Mouse (Mus musculus): ENCODE data around the gene Vps45.
A peak's percentile ranks its signal among the peaks of the same experiment; 100 is the strongest.
"Not testable (repeated sequence)": the region's sequence is repeated elsewhere in the genome, so short reads cannot be mapped to it uniquely, and the experiment has no call there.

Vps45 gene

GRCm38 (mm10) chr3:95996451-95997073 lies 61.7 kb downstream of the Vps45 start:
- no peak for DNase-seq (ENCODE audit: low spot score in 2 of 2)

DNA sequence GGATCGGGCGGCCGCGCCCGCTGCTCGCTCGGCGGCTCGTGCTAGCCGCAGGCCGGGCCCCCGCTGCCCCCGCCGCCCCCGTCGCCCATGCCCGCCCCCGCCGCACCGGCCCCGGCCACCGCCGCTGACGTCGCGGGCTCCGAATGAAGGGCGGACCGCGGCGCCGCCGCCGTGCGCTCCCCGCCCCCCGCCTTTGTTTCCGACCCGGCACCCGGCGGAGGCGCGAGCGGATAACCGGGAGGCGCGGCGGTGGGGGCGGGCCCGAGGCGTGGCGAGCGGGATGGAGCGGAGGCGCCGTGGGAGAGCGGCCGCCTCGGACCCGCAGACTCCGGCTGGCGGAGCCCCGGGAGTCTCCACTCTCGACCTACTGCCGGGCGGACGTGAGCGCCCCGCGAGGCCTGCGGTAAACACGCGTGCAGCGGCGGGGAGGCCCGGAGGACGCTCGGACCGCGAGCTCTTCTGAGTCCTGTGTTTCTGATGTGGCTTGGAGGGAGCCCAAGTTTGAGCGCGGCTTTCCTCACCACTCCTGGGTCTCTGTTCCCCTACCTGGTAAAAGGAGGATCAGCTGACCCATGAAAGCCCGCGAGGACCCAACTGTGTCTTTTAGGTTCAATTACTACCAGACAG lies 62.4 kb downstream of the Vps45 start, which contains the start of gene Plekho1:
Gene Plekho1 (minus strand): TSS at position 200 of the 627 bp plus-strand sequence.
- peak in 1 of 2 experiments; percentile 43 for DNase-seq (ENCODE audit: low spot score in 2 of 2)

- no peak for DNase-seq (ENCODE audit: low spot score in 2 of 2)
Measured at GRCm38 (mm10) chr3:95994975-95995801, 63.1 kb downstream of the Vps45 start.

- no peak for DNase-seq (ENCODE audit: low spot score in 2 of 2)
Measured at GRCm38 (mm10) chr3:95994381-95994846, 63.9 kb downstream of the Vps45 start.

- no peak for DNase-seq (ENCODE audit: low spot score in 2 of 2)
Measured at GRCm38 (mm10) chr3:95993881-95994280, 64.4 kb downstream of the Vps45 start.

GRCm38 (mm10) chr3:95992990-95993603 lies 65.2 kb downstream of the Vps45 start:
- no peak for DNase-seq (ENCODE audit: low spot score in 2 of 2)

DNA sequence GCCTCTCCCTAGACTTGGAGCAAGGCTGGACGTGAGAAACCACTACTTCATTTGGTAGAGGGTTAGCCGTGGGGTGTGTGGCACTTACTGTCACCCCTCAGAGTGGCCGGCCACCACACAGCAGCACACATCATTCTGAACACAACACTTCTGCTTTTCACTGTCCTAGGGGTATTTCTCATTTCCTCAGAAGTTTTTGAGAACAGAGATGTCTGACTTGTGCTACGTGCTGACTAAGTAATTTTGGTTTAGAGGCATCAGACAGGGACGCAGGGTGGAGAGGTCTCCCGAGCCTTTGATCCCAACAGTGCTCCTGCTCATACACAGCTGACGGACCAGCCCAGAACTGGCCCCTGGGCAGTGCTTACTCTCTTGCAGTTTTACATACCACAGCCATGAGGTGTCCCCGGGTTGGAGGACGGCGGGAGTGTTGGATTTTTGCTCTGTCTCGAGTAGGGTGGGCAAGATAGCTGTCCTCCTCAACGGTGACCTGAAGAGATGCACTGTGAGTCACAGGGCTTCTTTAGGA lies 67.8 kb downstream of the Vps45 start:
- DNase-seq (ENCODE audit: low spot score in 2 of 2) = no peak

- no peak for DNase-seq (ENCODE audit: low spot score in 2 of 2)
Measured at GRCm38 (mm10) chr3:95988969-95989368, 69.3 kb downstream of the Vps45 start.

- DNase-seq (ENCODE audit: low spot score in 2 of 2) = no peak
Measured at GRCm38 (mm10) chr3:95988138-95988537, 70.1 kb downstream of the Vps45 start.

DNA sequence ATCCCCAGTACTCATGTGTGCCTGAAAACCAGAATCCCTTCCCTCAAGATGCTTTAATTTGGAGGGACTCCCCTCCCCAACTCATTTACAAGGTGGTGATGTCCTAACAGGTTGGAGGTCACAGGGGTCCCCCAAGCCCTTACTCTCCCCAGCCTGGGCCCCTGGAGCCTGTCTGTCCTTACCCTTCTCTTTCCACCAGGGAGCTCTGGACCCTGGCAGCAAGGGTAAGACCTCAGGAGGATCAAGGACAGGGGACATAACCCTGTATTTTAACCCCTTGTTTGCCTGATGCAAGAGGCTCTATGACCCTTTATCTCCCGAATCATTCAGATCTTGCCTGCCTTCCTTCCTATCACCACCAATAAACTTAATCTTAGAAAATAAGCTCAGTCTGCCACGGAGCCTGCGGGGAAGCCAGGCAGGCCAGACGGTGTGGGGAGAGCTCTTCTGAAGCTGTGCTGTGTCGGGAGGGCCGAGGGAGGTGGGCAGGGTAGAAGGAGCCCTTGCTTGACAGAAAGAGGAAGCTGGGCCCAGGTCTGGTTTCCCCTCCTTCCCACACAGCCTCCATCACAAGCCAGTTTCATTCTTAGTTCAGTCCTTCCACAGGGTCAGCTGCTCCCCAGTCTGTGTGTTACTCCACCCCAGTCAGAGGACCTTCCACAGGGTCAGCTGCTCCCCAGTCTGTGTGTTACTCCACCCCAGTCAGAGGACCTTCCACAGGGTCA lies 70.7 kb downstream of the Vps45 start:
- no peak for DNase-seq (ENCODE audit: low spot score in 2 of 2)

DNA sequence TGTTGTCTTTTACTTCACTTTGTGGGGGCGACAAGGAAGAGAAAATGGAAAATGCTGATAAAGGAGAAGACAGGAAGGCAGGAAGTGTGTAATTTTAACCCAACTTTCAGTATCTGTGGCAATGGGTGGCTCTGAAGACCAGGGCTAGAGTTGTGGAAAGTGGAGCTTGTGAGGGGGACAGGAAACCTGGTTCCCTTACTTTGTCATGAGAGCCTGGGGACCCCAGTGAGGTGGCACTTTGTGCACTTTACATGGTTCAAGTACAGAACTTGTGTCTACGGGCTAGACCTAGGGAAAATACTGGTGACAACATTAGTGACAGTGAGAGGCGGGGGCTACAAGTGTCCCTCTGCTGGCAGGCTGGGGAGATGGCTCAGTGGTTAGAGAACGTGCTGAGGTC lies 71.3 kb downstream of the Vps45 start:
- DNase-seq (ENCODE audit: low spot score in 2 of 2) = no peak

DNA sequence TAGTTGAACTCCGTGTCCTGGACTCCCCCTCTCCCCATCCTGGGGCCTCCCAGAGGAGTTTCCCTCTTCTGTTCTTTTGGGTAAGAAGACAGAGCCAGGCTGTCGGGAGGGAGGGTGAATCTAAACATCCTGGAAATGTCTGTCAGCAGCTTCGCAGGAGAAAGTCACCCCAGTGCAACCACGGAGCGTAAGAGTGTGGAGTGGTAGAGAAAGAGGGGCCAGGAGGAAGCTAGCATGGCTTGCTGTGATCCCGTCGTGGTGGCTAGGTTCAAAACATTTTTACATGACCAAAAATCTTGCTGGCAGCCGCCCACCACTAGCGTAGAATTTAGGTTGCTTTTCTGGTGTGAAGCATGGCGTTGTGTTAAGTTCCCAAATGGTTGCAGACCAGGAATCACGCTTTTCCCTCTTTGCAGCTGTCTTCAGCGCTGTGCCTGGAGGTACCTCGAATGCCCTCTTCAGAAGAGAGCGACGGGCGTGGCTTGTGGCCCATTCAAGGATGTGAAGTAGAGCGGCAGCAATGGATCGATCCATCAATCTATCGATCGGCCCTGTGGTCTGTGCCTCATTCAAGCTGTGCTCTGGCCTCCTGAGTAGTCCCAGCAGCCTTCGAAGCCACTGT lies 72.2 kb downstream of the Vps45 start:
- DNase-seq (ENCODE audit: low spot score in 2 of 2) = no peak

DNA sequence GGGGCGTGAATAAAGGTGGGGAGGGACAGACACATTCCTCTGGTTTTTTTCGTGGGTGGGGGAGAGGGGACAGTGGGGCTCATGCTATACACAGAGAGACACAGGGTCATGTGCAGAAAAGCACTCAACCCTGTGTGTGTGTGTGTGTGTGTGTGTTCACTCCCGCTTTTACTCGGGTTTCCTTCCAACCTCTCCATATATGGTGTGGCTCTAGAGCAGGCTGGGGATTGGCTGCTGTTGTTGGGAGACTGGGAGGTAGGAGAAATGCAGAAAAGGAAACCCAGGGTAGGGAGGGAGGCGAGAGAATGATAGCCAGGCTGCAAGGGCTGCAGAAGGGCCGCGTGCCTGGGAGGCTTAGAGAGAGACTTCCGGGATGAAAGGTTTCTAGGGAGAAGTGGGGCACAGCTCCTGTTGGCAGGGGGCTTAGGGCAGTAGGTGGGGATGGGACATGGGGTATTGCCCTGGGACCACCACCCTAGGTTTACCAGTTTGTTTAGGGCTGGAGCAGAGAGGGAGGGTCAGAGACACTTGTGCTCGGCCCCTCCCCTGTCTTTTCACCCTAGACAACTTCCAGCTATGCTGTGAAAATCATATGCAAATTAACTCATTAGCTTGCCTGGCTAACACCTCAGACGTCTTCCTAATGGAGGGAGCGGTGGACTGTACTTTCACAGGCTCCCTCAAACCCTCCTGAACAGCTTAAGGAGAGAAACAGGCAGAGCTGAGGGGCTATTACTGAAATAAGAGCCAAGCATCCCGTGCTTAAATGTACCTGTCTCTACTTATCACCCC lies 72.9 kb downstream of the Vps45 start:
- peak in 1 of 2 experiments; percentile 42 for DNase-seq (ENCODE audit: low spot score in 2 of 2)

DNA sequence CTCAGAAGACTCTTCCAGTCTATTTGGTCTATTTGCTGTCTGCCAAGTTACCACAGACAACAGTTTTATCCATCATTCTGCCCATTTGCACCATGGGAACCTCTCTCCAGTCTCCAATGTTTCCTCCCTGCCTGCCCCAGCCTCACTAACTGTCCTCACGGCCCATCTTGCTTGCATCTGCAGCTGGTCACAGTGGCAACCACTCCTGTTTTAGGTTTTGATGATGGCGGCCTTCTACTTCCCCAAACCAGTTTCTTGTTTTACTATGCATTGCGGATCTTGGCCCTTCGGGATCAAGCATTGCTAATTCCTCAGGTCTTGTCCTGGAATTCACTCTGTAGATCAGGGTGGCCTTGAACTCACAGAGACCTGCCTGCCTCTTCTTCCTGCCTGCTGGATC lies 76.1 kb downstream of the Vps45 start:
- no peak for DNase-seq (ENCODE audit: low spot score in 2 of 2)

DNA sequence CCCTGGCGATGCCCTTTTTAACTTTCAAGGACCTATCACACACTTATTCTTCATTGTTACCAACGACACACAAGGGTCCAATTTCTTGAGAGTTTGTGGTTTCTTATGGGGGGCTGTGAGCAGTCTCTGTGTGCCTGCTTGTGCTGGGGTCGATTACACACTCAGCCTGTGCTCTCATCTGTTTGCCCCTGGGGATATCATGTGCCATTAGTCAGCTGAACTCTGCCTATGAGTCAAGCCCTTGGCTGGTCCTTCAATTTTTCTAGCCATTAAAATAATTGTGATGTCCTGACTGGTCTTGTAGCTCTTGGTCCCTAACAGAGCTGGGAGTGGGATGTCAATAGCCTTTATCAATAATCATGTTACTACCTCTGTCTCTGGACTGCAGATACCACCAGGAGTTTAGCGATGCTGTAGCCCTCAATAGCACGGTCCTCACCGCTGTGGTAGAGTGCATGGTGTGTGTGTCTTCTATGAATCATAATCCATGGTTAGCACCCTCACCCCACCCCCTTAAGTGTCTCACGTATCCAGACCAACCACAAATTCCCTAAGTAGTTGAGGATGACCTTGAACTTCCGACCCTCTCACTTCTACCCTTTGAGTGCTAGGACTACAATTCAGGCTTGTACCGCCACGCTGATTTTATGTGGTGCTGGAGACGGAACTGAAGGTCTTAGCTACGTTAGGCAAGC lies 77.8 kb downstream of the Vps45 start:
- no peak for DNase-seq (ENCODE audit: low spot score in 2 of 2)

- DNase-seq (ENCODE audit: low spot score in 2 of 2) = no peak
Measured at GRCm38 (mm10) chr3:95978265-95978664, 80.0 kb downstream of the Vps45 start.

- DNase-seq (ENCODE audit: low spot score in 2 of 2) = not testable (repeated sequence)
Measured at GRCm38 (mm10) chr3:95977587-95977986, 80.7 kb downstream of the Vps45 start.

- no peak for DNase-seq (ENCODE audit: low spot score in 2 of 2)
Measured at GRCm38 (mm10) chr3:95977079-95977478, 81.2 kb downstream of the Vps45 start.

Data from urinary bladder, adult 18-20 months (tissue).